In genomic region chr15:16882542-16882941, GRCm38 (mm10) we compare ENCODE assay signal across 23 mouse cellular contexts.
"Had no signal": no experiment of that assay in that cellular context is flagged by ENCODE, and none has a peak within 500 bp of the region (broad histone marks: within the 10 kb centered on the region; RNA-seq: fewer than 3 reads in every experiment).

No protein-coding gene starts in this region.

- H3K27me3 ChIP-seq: liver, embryonic 15.5 days; lung, embryonic 15.5 days; megakaryocyte, embryonic 14.5 days; midbrain, embryonic 12.5 days; neural tube, embryonic 13.5 days; neural tube, embryonic 15.5 days; stomach, embryonic 15.5 days had no signal

- H3K9ac ChIP-seq: liver, embryonic 15.5 days; liver, postnatal 0 days; lung, embryonic 15.5 days; midbrain, embryonic 12.5 days; neural tube, embryonic 13.5 days; neural tube, embryonic 15.5 days; stomach, embryonic 15.5 days had no signal

- H3K4me2 ChIP-seq: liver, embryonic 15.5 days; lung, embryonic 15.5 days; midbrain, embryonic 12.5 days; neural tube, embryonic 13.5 days; neural tube, embryonic 15.5 days; stomach, embryonic 15.5 days had no signal

- H3K36me3 ChIP-seq: liver, embryonic 15.5 days; lung, embryonic 15.5 days; midbrain, embryonic 12.5 days; neural tube, embryonic 13.5 days; neural tube, embryonic 15.5 days; stomach, embryonic 15.5 days had no signal

- DNase-seq: liver, postnatal 0 days; lung, adult 2 months; lung, postnatal 14 days; lung, postnatal 36 days; midbrain, embryonic 14.5 days; retina, postnatal 1 day; right cerebral cortex, adult 18-20 months; right cerebral cortex, postnatal 25 days; right cerebral cortex, postnatal 4 days; thymus, adult 18-20 months; thymus, postnatal 25 days; thymus, postnatal 4 days had no signal

- ATAC-seq: liver, postnatal 0 days; lung, postnatal 0 days; midbrain, embryonic 16.5 days had no signal

- H3K4me1 ChIP-seq: liver, embryonic 15.5 days; lung, embryonic 15.5 days; megakaryocyte, embryonic 14.5 days; midbrain, embryonic 12.5 days; neural tube, embryonic 13.5 days; neural tube, embryonic 15.5 days; stomach, embryonic 15.5 days had no signal

- H3K4me3 ChIP-seq: liver, embryonic 15.5 days; lung, embryonic 15.5 days; megakaryocyte, embryonic 14.5 days; midbrain, embryonic 12.5 days; myocyte; neural tube, embryonic 13.5 days; neural tube, embryonic 15.5 days; stomach, embryonic 15.5 days had no signal

- H3K9me3 ChIP-seq: liver, embryonic 15.5 days; lung, embryonic 15.5 days; neural tube, embryonic 13.5 days; neural tube, embryonic 15.5 days; stomach, embryonic 15.5 days had no signal

- H3K27ac ChIP-seq: liver, embryonic 15.5 days; lung, embryonic 15.5 days; macrophage; midbrain, embryonic 12.5 days; neural tube, embryonic 13.5 days; neural tube, embryonic 15.5 days; stomach, embryonic 15.5 days had no signal
